Mouse (Mus musculus): Measurements from ENCODE around the gene Chdh. TPM values are rescaled to one million over a fixed set of nuclear protein-coding genes. Genes with fewer than 3 reads are reported as not detected.

Chdh gene
- polyA plus RNA-seq, 1 experiment from 2014 or later = 0.04 TPM

DNA sequence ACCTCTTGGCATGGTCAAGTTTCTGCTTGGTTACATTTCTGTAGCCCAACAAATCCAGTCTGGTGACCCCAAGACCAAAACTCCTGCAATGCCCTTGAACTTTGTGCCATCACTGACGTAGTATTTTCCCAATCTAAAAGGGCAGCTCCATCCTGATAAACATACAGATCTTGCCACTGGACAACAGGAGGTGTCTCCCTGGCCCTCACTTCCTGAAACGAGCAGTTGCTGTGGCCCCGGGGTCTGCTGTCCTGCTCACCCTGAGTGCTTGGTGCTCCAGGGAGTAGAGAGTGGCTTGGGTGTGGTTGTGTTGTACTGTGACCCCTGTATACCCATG, 9.4 kb upstream of the Chdh start:
- WGBS = 94% methylated on average over 3 of the region's 3 CpGs
- Histone ChIP-seq H3K27ac (ENCODE audit: low read depth, low read length) (no peak overlapping the region), H3K4me2 (no peak overlapping the region), H3K4me3 (ENCODE audit: low read depth, low read length) (no peak overlapping the region), H3K27me3 (ENCODE audit: control insufficient read depth, insufficient read depth, low read length) (no peaks in the 10 kb centered on the region), H3K9ac (ENCODE audit: low read length) (no peak overlapping the region), H3K36me3 (ENCODE audit: control insufficient read depth, insufficient read depth, low read length) (peaks cover 8% of the 10 kb centered on the region; the same call in 1 of the 2 replicates), H3K4me1 (ENCODE audit: control insufficient read depth, insufficient read depth, low read length) (no peaks in the 10 kb centered on the region), H3K9me3 (ENCODE audit: control insufficient read depth, low read length) (no peaks in the 10 kb centered on the region)
- no peak for DNase-seq (ENCODE audit: low spot score, missing footprints)
- ATAC-seq (ENCODE audit: low FRiP score) = no peak

DNA sequence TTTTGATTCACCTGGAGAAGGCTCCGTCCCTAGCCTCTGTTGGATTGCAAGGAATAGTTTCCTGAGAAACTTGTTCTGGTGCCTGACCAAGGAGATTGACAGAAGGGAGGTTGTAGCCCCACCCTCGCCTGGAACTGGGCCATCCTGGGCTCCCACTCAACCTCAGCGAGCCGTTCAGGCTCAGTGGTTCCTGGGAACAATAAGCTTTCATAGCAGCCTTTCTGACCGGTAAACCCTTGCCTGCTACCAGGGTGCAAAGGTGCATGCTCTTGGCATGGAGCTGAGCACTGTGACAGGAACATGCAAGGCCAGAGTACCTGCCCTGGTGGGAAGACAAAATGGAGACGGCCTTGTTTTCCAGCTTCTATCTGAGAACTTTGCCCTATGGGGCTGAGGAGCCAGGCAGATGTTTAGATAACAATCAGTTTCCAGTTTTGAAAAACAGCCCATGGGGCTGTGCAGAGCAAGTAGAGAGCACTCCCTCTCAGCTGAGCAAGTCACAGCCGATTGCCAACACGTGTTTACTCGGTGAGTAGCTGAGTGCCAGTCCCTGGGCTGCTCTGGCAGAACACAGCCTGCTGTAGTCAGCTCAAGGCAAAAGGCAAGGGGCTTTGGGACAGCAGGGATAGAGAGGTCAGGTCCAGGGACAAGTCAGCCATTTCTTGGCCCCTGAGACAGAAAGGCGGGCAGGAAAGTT, 1.2 kb downstream of the Chdh start:
- no peak overlapping the region for H3K4me3 ChIP-seq (ENCODE audit: low read depth, low read length)
- H3K9me3 ChIP-seq (ENCODE audit: control insufficient read depth, low read length) = no peaks in the 10 kb centered on the region
- H3K9ac ChIP-seq (ENCODE audit: low read length) = no peak overlapping the region
- H3K36me3 ChIP-seq (ENCODE audit: control insufficient read depth, insufficient read depth, low read length) = no peaks in the 10 kb centered on the region
- DNase-seq (ENCODE audit: low spot score, missing footprints) = peak; percentile 69
- H3K27me3 ChIP-seq (ENCODE audit: control insufficient read depth, insufficient read depth, low read length) = peaks cover 8% of the 10 kb centered on the region; the same call in 1 of the 2 replicates
- no peak for ATAC-seq (ENCODE audit: low FRiP score)
- 81% methylated on average over 10 of the region's 10 CpGs for WGBS
- no peak overlapping the region for H3K27ac ChIP-seq (ENCODE audit: low read depth, low read length)
- H3K4me1 ChIP-seq (ENCODE audit: control insufficient read depth, insufficient read depth, low read length) = 0 out of 2 replicates have a peak, but pooled peaks cover 2% of the 10 kb centered on the region
- no peak overlapping the region for H3K4me2 ChIP-seq

DNA sequence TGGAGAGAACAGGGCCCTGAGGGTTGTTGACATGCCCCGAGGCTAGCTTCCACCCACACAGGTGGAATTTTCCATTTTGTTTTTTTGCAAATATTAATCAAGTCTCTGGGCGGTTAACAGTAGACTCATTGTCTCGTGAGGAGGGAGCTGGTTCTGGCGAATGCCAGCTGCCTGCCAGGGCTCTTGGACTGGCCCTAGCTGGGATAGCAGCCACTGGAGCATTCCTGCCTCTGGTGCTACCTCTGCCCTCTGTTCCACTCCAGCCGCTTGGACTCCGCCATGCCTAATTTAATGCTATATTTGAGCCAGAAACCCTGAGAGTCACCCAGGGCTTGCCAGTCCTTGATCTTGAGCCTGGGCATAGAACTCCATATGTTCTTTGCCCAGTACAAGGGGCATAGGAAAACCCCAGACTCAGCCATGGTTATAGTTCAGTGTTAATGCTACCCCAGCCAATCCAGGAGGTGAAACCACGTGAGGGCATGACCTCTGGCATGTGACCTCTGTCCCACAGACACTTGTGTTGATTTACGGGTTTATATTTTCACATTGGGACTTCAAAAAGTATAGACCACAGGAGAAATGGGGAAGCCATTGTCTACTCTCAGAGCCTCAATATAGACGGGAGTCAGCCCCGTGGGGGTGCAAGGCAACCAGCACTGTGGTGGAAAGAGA, 3.2 kb downstream of the Chdh start:
- Histone ChIP-seq H3K36me3 (ENCODE audit: control insufficient read depth, insufficient read depth, low read length) (no peaks in the 10 kb centered on the region), H3K27me3 (ENCODE audit: control insufficient read depth, insufficient read depth, low read length) (peaks cover 8% of the 10 kb centered on the region; the same call in 1 of the 2 replicates), H3K4me3 (ENCODE audit: low read depth, low read length) (no peak overlapping the region), H3K4me1 (ENCODE audit: control insufficient read depth, insufficient read depth, low read length) (0 out of 2 replicates have a peak, but pooled peaks cover 2% of the 10 kb centered on the region), H3K9ac (ENCODE audit: low read length) (no peak overlapping the region), H3K9me3 (ENCODE audit: control insufficient read depth, low read length) (no peaks in the 10 kb centered on the region), H3K4me2 (no peak overlapping the region), H3K27ac (ENCODE audit: low read depth, low read length) (no peak overlapping the region)
- DNase-seq (ENCODE audit: low spot score, missing footprints) (peak; percentile 2), ATAC-seq (ENCODE audit: low FRiP score) (no peak)
- WGBS = 87% methylated on average over 10 of the region's 10 CpGs

DNA sequence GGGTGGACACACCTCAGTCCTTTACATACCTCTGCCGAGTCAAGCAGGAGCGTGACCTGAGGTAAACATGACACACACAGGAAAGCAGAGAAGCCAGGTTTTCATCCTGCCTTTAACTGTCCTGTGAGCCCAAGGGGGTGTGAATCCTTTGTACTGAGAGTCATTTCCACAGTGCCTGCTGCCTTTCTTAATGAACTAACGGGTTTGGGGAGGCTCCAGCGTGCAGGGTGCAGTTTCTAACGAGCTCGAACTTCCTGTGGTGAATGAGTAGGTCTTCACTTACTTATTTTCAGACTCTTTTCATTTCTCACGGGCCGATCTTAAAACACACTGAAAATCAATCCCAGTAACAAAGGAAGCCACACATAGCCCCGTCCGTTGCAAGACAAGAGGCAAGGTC, 5.7 kb downstream of the Chdh start:
- no peaks in the 10 kb centered on the region for H3K27me3 ChIP-seq (ENCODE audit: control insufficient read depth, insufficient read depth, low read length)
- no peaks in the 10 kb centered on the region for H3K9me3 ChIP-seq (ENCODE audit: control insufficient read depth, low read length)
- no peaks in the 10 kb centered on the region for H3K4me1 ChIP-seq (ENCODE audit: control insufficient read depth, insufficient read depth, low read length)
- no peak overlapping the region for H3K4me3 ChIP-seq (ENCODE audit: low read depth, low read length)
- DNase-seq (ENCODE audit: low spot score, missing footprints) (no peak), ATAC-seq (ENCODE audit: low FRiP score) (no peak)
- no peak overlapping the region for H3K9ac ChIP-seq (ENCODE audit: low read length)
- WGBS = 76% methylated on average over 10 of the region's 10 CpGs
- no peak overlapping the region for H3K27ac ChIP-seq (ENCODE audit: low read depth, low read length)
- no peaks in the 10 kb centered on the region for H3K36me3 ChIP-seq (ENCODE audit: control insufficient read depth, insufficient read depth, low read length)
- H3K4me2 ChIP-seq = no peak overlapping the region

GRCm38 (mm10) chr14:30015008-30015407, 6.2 kb downstream of the Chdh start:
- H3K4me3 ChIP-seq (ENCODE audit: low read depth, low read length) = no peak overlapping the region
- WGBS = 60% methylated on average over 1 of the region's 1 CpGs
- no peaks in the 10 kb centered on the region for H3K27me3 ChIP-seq (ENCODE audit: control insufficient read depth, insufficient read depth, low read length)
- no peaks in the 10 kb centered on the region for H3K9me3 ChIP-seq (ENCODE audit: control insufficient read depth, low read length)
- H3K4me2 ChIP-seq = no peak overlapping the region
- no peaks in the 10 kb centered on the region for H3K4me1 ChIP-seq (ENCODE audit: control insufficient read depth, insufficient read depth, low read length)
- DNase-seq (ENCODE audit: low spot score, missing footprints) = peak; percentile 57
- H3K9ac ChIP-seq (ENCODE audit: low read length) = no peak overlapping the region
- no peak overlapping the region for H3K27ac ChIP-seq (ENCODE audit: low read depth, low read length)
- H3K36me3 ChIP-seq (ENCODE audit: control insufficient read depth, insufficient read depth, low read length) = no peaks in the 10 kb centered on the region
- no peak for ATAC-seq (ENCODE audit: low FRiP score)

- H3K27ac ChIP-seq (ENCODE audit: low read depth, low read length) = no peak overlapping the region
- no peak for ATAC-seq (ENCODE audit: low FRiP score)
- H3K4me1 ChIP-seq (ENCODE audit: control insufficient read depth, insufficient read depth, low read length) = no peaks in the 10 kb centered on the region
- 83% methylated on average over 5 of the region's 5 CpGs for WGBS
- H3K9me3 ChIP-seq (ENCODE audit: control insufficient read depth, low read length) = no peaks in the 10 kb centered on the region
- no peak overlapping the region for H3K4me3 ChIP-seq (ENCODE audit: low read depth, low read length)
- no peak overlapping the region for H3K4me2 ChIP-seq
- no peaks in the 10 kb centered on the region for H3K27me3 ChIP-seq (ENCODE audit: control insufficient read depth, insufficient read depth, low read length)
- H3K36me3 ChIP-seq (ENCODE audit: control insufficient read depth, insufficient read depth, low read length) = no peaks in the 10 kb centered on the region
- DNase-seq (ENCODE audit: low spot score, missing footprints) = no peak
- H3K9ac ChIP-seq (ENCODE audit: low read length) = no peak overlapping the region
Observed at GRCm38 (mm10) chr14:30016666-30017065, 7.8 kb downstream of the Chdh start.

- no peak for DNase-seq (ENCODE audit: low spot score, missing footprints)
- Histone ChIP-seq H3K9ac (ENCODE audit: low read length) (no peak overlapping the region), H3K9me3 (ENCODE audit: control insufficient read depth, low read length) (no peaks in the 10 kb centered on the region), H3K36me3 (ENCODE audit: control insufficient read depth, insufficient read depth, low read length) (no peaks in the 10 kb centered on the region), H3K4me3 (ENCODE audit: low read depth, low read length) (no peak overlapping the region), H3K4me2 (no peak overlapping the region), H3K4me1 (ENCODE audit: control insufficient read depth, insufficient read depth, low read length) (no peaks in the 10 kb centered on the region), H3K27me3 (ENCODE audit: control insufficient read depth, insufficient read depth, low read length) (no peaks in the 10 kb centered on the region), H3K27ac (ENCODE audit: low read depth, low read length) (no peak overlapping the region)
- WGBS = 88% methylated on average over 8 of the region's 8 CpGs
- ATAC-seq (ENCODE audit: low FRiP score) = no peak
Observed at GRCm38 (mm10) chr14:30017794-30018462, 9.1 kb downstream of the Chdh start.

GRCm38 (mm10) chr14:30018463-30018801, 9.6 kb downstream of the Chdh start:
- H3K9me3 ChIP-seq (ENCODE audit: control insufficient read depth, low read length) = no peaks in the 10 kb centered on the region
- ATAC-seq (ENCODE audit: low FRiP score) (no peak), DNase-seq (ENCODE audit: low spot score, missing footprints) (no peak)
- no peak overlapping the region for H3K4me3 ChIP-seq (ENCODE audit: low read depth, low read length)
- no peak overlapping the region for H3K27ac ChIP-seq (ENCODE audit: low read depth, low read length)
- WGBS = 95% methylated on average over 4 of the region's 4 CpGs
- H3K4me1 ChIP-seq (ENCODE audit: control insufficient read depth, insufficient read depth, low read length) = no peaks in the 10 kb centered on the region
- no peaks in the 10 kb centered on the region for H3K36me3 ChIP-seq (ENCODE audit: control insufficient read depth, insufficient read depth, low read length)
- no peak overlapping the region for H3K9ac ChIP-seq (ENCODE audit: low read length)
- H3K27me3 ChIP-seq (ENCODE audit: control insufficient read depth, insufficient read depth, low read length) = no peaks in the 10 kb centered on the region
- H3K4me2 ChIP-seq = no peak overlapping the region

GRCm38 (mm10) chr14:30018846-30019245, 10.0 kb downstream of the Chdh start:
- H3K9me3 ChIP-seq (ENCODE audit: control insufficient read depth, low read length) = no peaks in the 10 kb centered on the region
- no peak for DNase-seq (ENCODE audit: low spot score, missing footprints)
- H3K4me3 ChIP-seq (ENCODE audit: low read depth, low read length) = no peak overlapping the region
- H3K27me3 ChIP-seq (ENCODE audit: control insufficient read depth, insufficient read depth, low read length) = no peaks in the 10 kb centered on the region
- 94% methylated on average over 6 of the region's 6 CpGs for WGBS
- no peak overlapping the region for H3K9ac ChIP-seq (ENCODE audit: low read length)
- no peak for ATAC-seq (ENCODE audit: low FRiP score)
- H3K4me2 ChIP-seq = no peak overlapping the region
- H3K36me3 ChIP-seq (ENCODE audit: control insufficient read depth, insufficient read depth, low read length) = no peaks in the 10 kb centered on the region
- H3K4me1 ChIP-seq (ENCODE audit: control insufficient read depth, insufficient read depth, low read length) = no peaks in the 10 kb centered on the region
- H3K27ac ChIP-seq (ENCODE audit: low read depth, low read length) = no peak overlapping the region

All from midbrain, embryonic 11.5 days (tissue).